Comparison of ENCODE assay signal across 8 mouse cellular contexts in the genomic region with DNA sequence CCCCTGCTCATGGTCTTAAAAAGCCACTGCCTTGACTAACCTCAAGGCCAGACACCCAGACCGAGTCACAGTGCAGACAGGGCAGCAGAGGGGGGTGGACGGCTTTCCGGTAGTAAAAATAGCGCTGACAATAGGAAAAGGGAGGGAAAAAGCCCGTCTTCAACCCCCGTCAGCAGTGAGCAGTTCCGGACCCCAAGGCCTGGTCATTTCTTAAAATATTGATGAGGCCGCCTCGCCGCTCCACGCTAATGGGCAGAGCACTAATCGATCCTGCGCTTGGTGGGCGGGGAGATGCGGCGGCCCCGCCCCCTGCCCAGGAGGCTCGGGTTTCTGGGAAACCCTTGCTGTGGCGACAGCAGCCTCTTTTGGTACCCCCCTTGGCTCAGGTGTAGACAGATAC. TPM values are rescaled to one million over a fixed set of nuclear protein-coding genes. Genes with fewer than 3 reads are reported as not detected.
A peak's percentile ranks its signal among the peaks of the same experiment; 100 is the strongest.
DNase-seq lines count a peak whose midpoint lies in the region; ATAC-seq and TF ChIP-seq lines count a peak whose summit lies in the region.

No protein-coding gene starts in this region.

- WGBS in intestine, embryonic 15.5 days = 3% methylated on average over 19 of the region's 19 CpGs
- 4% methylated on average over 19 of the region's 19 CpGs for WGBS in midbrain, embryonic 10.5 days

- H3K9me3 ChIP-seq in intestine, embryonic 15.5 days = no peaks in the 10 kb centered on the region
- H3K9me3 ChIP-seq in midbrain, embryonic 10.5 days (replicated peaks) = no peaks in the 10 kb centered on the region

- H3K9ac ChIP-seq in intestine, embryonic 15.5 days = 0 out of 2 replicates have a peak overlapping the region, but pooled peaks have one; percentile 23

- DNase-seq in embryo, embryonic 10 days (ENCODE audit: low spot score) = peak; percentile 45
- DNase-seq in embryo, embryonic 9.5 days (ENCODE audit: extremely low spot score) = no peak
- peak; percentile 33 for DNase-seq in midbrain, embryonic 10.5 days (ENCODE audit: low spot score)
- DNase-seq in thymus, postnatal 0 days (ENCODE audit: low spot score) = no peak
- no peak for DNase-seq in urinary bladder, postnatal 14 days (ENCODE audit: low spot score)
- no peak for DNase-seq in cerebellum, adult 11-12 months

- peak overlapping the region; percentile 70 for H3K4me2 ChIP-seq in intestine, embryonic 15.5 days (replicated peaks)

- TF ChIP-seq CTCF in cortical plate, adult 2 months (IDR thresholded peaks at IDR 0.05; ENCODE audit: extremely low read depth, insufficient read depth, low read length) = no peak

- no peak overlapping the region for H3K27ac ChIP-seq in cortical plate, adult 2 months (ENCODE audit: insufficient read depth, low read length)
- H3K27ac ChIP-seq in intestine, embryonic 15.5 days = no peak overlapping the region
- no peak overlapping the region for H3K27ac ChIP-seq in midbrain, embryonic 10.5 days (replicated peaks)

- no peaks in the 10 kb centered on the region for H3K36me3 ChIP-seq in intestine, embryonic 15.5 days
- no peaks in the 10 kb centered on the region for H3K36me3 ChIP-seq in midbrain, embryonic 10.5 days

- no peak for ATAC-seq in intestine, embryonic 15.5 days

- TF ChIP-seq POLR2A in cortical plate, adult 2 months (IDR thresholded peaks at IDR 0.05; ENCODE audit: extremely low read depth, insufficient read depth, low read length) = no peak

- H3K4me3 ChIP-seq in cortical plate, adult 2 months (ENCODE audit: insufficient read depth, low read length) = peak overlapping the region; percentile 24
- H3K4me3 ChIP-seq in intestine, embryonic 15.5 days (replicated peaks) = peak overlapping the region; percentile 30
- H3K4me3 ChIP-seq in midbrain, embryonic 10.5 days = peak overlapping the region; percentile 47

- peaks cover 3% of the 10 kb centered on the region; the same call in 1 of the 2 replicates for H3K4me1 ChIP-seq in cortical plate, adult 2 months (ENCODE audit: control insufficient read depth, insufficient read depth, low read length)
- H3K4me1 ChIP-seq in intestine, embryonic 15.5 days (replicated peaks) = 0 out of 2 replicates have a peak, but pooled peaks cover 8% of the 10 kb centered on the region
- peaks cover 53% of the 10 kb centered on the region for H3K4me1 ChIP-seq in midbrain, embryonic 10.5 days

- H3K27me3 ChIP-seq in intestine, embryonic 15.5 days (replicated peaks) = 0 out of 2 replicates have a peak, but pooled peaks cover 5% of the 10 kb centered on the region
- peaks cover 28% of the 10 kb centered on the region for H3K27me3 ChIP-seq in midbrain, embryonic 10.5 days (ENCODE audit: low read depth, poor library complexity, severe bottlenecking)

RNA-seq across cellular contexts. Expression of gene Sh2b2, which starts 8.7 kb away (rescaled TPM):
- polyA plus RNA-seq in cortical plate, adult 2 months (2012; rRNA removed) = 8.4 and 9.2 TPM in 2 replicates
- polyA plus RNA-seq in intestine, embryonic 15.5 days (2015; fragmentation: Nextera tagmentation; extraction: Ambion mirVana) = 2.8 and 3.1 TPM in 2 replicates
- polyA plus RNA-seq in midbrain, embryonic 10.5 days (2016; fragmentation: Nextera tagmentation; extraction: Ambion mirVana) = 13.2 and 13.7 TPM in 2 replicates
- 2.6 and 2.7 TPM in 2 replicates for polyA plus RNA-seq in thymus, postnatal 0 days (2015; fragmentation: Nextera tagmentation; extraction: Ambion mirVana)

RNA-seq across cellular contexts. Expression of gene Prkrip1, which starts 38.8 kb away (rescaled TPM):
- 35.0 and 36.0 TPM in 2 replicates for polyA plus RNA-seq in cortical plate, adult 2 months (2012; rRNA removed)
- 44.2 and 45.7 TPM in 2 replicates for polyA plus RNA-seq in intestine, embryonic 15.5 days (2015; fragmentation: Nextera tagmentation; extraction: Ambion mirVana)
- 67.7 and 72.9 TPM in 2 replicates for polyA plus RNA-seq in midbrain, embryonic 10.5 days (2016; fragmentation: Nextera tagmentation; extraction: Ambion mirVana)
- 60.0 and 65.9 TPM in 2 replicates for polyA plus RNA-seq in thymus, postnatal 0 days (2015; fragmentation: Nextera tagmentation; extraction: Ambion mirVana)

Comparison
In these comparisons a context has a peak if more than half of its experiments do, and no peak if none do; other contexts are left out.
1. DNase-seq: peak in embryo, embryonic 10 days (single experiment) and midbrain, embryonic 10.5 days (single experiment); none in embryo, embryonic 9.5 days (single experiment), thymus, postnatal 0 days (single experiment), urinary bladder, postnatal 14 days (single experiment) and cerebellum, adult 11-12 months (single experiment).
2. Peak in every context shown above with its lines, with median percentiles within 50 percentile points of each other: H3K4me3 ChIP-seq.